Mouse (Mus musculus): ENCODE results near the gene Thap12.

DNA sequence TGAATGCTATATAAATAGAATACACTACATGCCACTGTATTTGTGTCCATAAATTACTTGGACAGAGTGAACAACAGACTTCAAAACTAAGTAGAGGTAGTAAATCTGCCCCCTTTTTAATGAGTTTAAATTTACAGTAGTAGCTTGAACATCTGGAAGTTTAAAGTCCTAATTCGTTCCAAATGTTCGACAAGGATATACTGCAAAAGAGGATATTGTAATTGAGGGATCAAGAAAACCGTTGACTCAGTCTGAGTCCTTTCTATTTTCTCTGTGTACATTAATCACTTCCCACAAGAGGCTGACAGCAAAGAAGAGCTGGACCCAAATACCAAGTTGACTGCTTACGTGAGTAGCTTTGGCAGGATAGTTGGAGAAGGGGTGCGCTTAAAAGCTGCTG, 18.3 kb downstream of the Thap12 start:
- TF ChIP-seq CTCF (IDR thresholded peaks at IDR 0.05; ENCODE audit: control insufficient read depth, insufficient read depth, insufficient replicate concordance, low read depth, low read length) (no peak), POLR2A (IDR thresholded peaks at IDR 0.05; ENCODE audit: control insufficient read depth, low read depth, low read length) (no peak)

Data from testis, adult 2 months (tissue).